Mouse (Mus musculus) heart, adult 2 months (tissue): Measurements from ENCODE around the gene Elmod1. TPM values are rescaled to one million over a fixed set of nuclear protein-coding genes. Genes with fewer than 3 reads are reported as not detected.
A peak's percentile ranks its signal among the peaks of the same experiment; 100 is the strongest.

Experiments
- DNase-seq, 2 experiments: peaks; one replicate each; pipeline ENCODE4 v3.0.0; 2021
- H3K27ac ChIP-seq: fragments of 200-600 bp; 2 replicates; pipeline ENCODE4 v1.8.1; 2022
- H3K27me3 ChIP-seq: fragments of 200-500 bp; 2 replicates; pipeline ENCODE4 v1.6.1; 2012; ENCODE audit warnings: mild to moderate bottlenecking, low read length, inconsistent platforms, mixed read lengths; ENCODE audit not compliant: control insufficient read depth, insufficient read depth
- H3K36me3 ChIP-seq: fragments of 200-500 bp; 2 replicates; pipeline ENCODE4 v1.6.1; 2012; ENCODE audit warnings: low read length, inconsistent platforms; ENCODE audit not compliant: control insufficient read depth, insufficient read depth
- H3K4me1 ChIP-seq: fragments of 200-500 bp; 2 replicates; pipeline ENCODE4 v1.6.1; 2011; ENCODE audit warnings: low read length; ENCODE audit not compliant: control insufficient read depth, insufficient read depth
- H3K4me3 ChIP-seq: fragments of 200-600 bp; 2 replicates; pipeline ENCODE4 v1.8.1; 2022
- H3K79me2 ChIP-seq: fragments of 200-500 bp; replicated peaks from 2 replicates; pipeline ENCODE4 v1.6.1; 2012; ENCODE audit warnings: mild to moderate bottlenecking, inconsistent platforms, low read length, moderate library complexity, mixed read lengths; ENCODE audit not compliant: control insufficient read depth, insufficient read depth
- H3K9ac ChIP-seq: fragments of 200-500 bp; 2 replicates; pipeline ENCODE4 v1.6.1; 2012; ENCODE audit warnings: low read depth, mild to moderate bottlenecking, control low read depth, inconsistent platforms, low read length, mixed read lengths
- CTCF ChIP-seq: fragments of 200-600 bp; IDR thresholded peaks from 2 replicates; pipeline ENCODE4 v1.8.1; 2022; ENCODE audit warnings: antibody characterized with exemption, mild to moderate bottlenecking, moderate library complexity
- EP300 ChIP-seq: fragments of 200-500 bp; IDR thresholded peaks from 2 replicates; pipeline ENCODE4 v1.6.1; 2011; ENCODE audit warnings: low read depth, low read length, control low read depth; ENCODE audit not compliant: insufficient read depth
- POLR2A ChIP-seq: fragments of 200-500 bp; IDR thresholded peaks from 2 replicates; pipeline ENCODE4 v1.6.1; 2011; ENCODE audit warnings: mild to moderate bottlenecking, low read depth, low read length, control low read depth; ENCODE audit not compliant: insufficient read depth
- WGBS: fragments of 180-500 bp; shearing (Covaris S2); methylation state at CpG from one replicate; pipeline ENCODE4 v1.1.7; 2018; 5-methylcytosine and 5-hydroxymethylcytosine counted together
- intact Hi-C: fragments of 180-260 bp; cut with DNase I; formaldehyde crosslinking; loops from one replicate; pipeline ENCODE4 v1.15.1; 2025
- polyA plus RNA-seq: library from polyadenylated mRNA; depleted of rRNA; stranded (reverse); fragments of >200 nt; gene quantifications from 2 replicates; pipeline ENCODE4 v1.2.3, GENCODE M21; 2012; rRNA removed
- total RNA-seq, 2 experiments: library from RNA; stranded (reverse); gene quantifications; 2 replicates each; pipeline ENCODE4 v1.2.3; 2021

The Elmod1 gene
- total and polyA plus RNA-seq, 3 experiments: 0.10 to 0.20 (median 0.18) TPM

- TF ChIP-seq CTCF: no peak
- TF ChIP-seq EP300: no peak
- TF ChIP-seq POLR2A: no peak
Observed at GRCm38 (mm10) chr9:53899836-53900235, 75.3 kb downstream of the Elmod1 start.

GRCm38 (mm10) chr9:53895827-53896226 lies 79.3 kb downstream of the Elmod1 start:
- H3K4me3 ChIP-seq: no peak overlapping the region
- H3K27me3 ChIP-seq: no peaks in the 10 kb centered on the region
- WGBS: 69% methylated on average over 7 of the region's 7 CpGs
- H3K9ac ChIP-seq: no peak overlapping the region
- H3K4me1 ChIP-seq: no peaks in the 10 kb centered on the region
- intact Hi-C loops: no loop called here
- no peaks in the 10 kb centered on the region for H3K36me3 ChIP-seq
- no peaks in the 10 kb centered on the region for H3K79me2 ChIP-seq
- TF ChIP-seq EP300: no peak
- TF ChIP-seq POLR2A: no peak
- no peak overlapping the region for H3K27ac ChIP-seq
- DNase-seq: no peak

More at GRCm38 (mm10) chr9:53899836-53900235, 75.3 kb downstream of the Elmod1 start:
- Histone ChIP-seq H3K9ac (no peak overlapping the region), H3K36me3 (no peaks in the 10 kb centered on the region), H3K4me1 (no peaks in the 10 kb centered on the region), H3K79me2 (no peaks in the 10 kb centered on the region), H3K27ac (no peak overlapping the region), H3K4me3 (no peak overlapping the region), H3K27me3 (no peaks in the 10 kb centered on the region)
- WGBS: 73% methylated on average over 6 of the region's 6 CpGs
- no peak for DNase-seq
- intact Hi-C loops: no loop called here

DNA sequence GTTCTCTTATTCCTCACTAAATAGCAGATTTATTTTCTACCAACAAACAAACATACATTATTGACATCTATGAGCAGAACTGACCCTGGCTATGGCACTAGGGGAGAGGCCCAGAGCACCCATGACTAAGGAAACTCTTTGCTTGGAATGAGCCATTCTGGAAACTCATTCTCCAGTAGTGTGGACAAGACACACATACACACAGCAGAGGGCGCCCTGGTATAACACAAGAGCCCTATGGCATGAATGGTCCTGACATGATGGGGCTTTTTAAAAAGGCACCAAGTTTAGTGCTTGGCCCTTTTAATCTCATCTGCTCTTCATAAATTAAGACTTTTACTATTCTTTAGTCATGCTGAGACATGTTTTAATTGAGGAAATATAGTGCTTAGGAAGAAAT lies 85.0 kb downstream of the Elmod1 start:
- TF ChIP-seq POLR2A (no peak), EP300 (no peak), CTCF (peak; percentile 48)
- no peak for DNase-seq
- Histone ChIP-seq H3K79me2 (no peaks in the 10 kb centered on the region), H3K27me3 (no peaks in the 10 kb centered on the region), H3K4me1 (no peaks in the 10 kb centered on the region), H3K4me3 (no peak overlapping the region), H3K9ac (no peak overlapping the region), H3K27ac (no peak overlapping the region), H3K36me3 (no peaks in the 10 kb centered on the region)
- intact Hi-C loops: no loop called here
- WGBS: 3% methylated on average over 1 of the region's 1 CpGs

GRCm38 (mm10) chr9:53883588-53884280 lies 91.4 kb downstream of the Elmod1 start:
- no peak overlapping the region for H3K9ac ChIP-seq
- 92% methylated on average over 23 of the region's 23 CpGs for WGBS
- H3K79me2 ChIP-seq: no peaks in the 10 kb centered on the region
- no peak overlapping the region for H3K27ac ChIP-seq
- H3K36me3 ChIP-seq: no peaks in the 10 kb centered on the region
- intact Hi-C loops: no loop called here
- no peak for DNase-seq
- H3K27me3 ChIP-seq: no peaks in the 10 kb centered on the region
- no peak overlapping the region for H3K4me3 ChIP-seq
- no peak for TF ChIP-seq POLR2A
- TF ChIP-seq EP300: no peak
- TF ChIP-seq CTCF: no peak
- no peaks in the 10 kb centered on the region for H3K4me1 ChIP-seq

GRCm38 (mm10) chr9:53877423-53877822 lies 97.7 kb downstream of the Elmod1 start:
- Histone ChIP-seq H3K4me1 (no peaks in the 10 kb centered on the region), H3K27ac (no peak overlapping the region), H3K9ac (no peak overlapping the region), H3K4me3 (no peak overlapping the region), H3K79me2 (no peaks in the 10 kb centered on the region), H3K36me3 (no peaks in the 10 kb centered on the region), H3K27me3 (no peaks in the 10 kb centered on the region)
- TF ChIP-seq EP300 (no peak), CTCF (no peak), POLR2A (no peak)
- intact Hi-C loops: no loop called here
- no peak for DNase-seq
- 48% methylated on average over 2 of the region's 2 CpGs for WGBS

GRCm38 (mm10) chr9:53873239-53873638 lies 101.9 kb downstream of the Elmod1 start:
- Histone ChIP-seq H3K27ac (no peak overlapping the region), H3K4me3 (no peak overlapping the region), H3K4me1 (no peaks in the 10 kb centered on the region), H3K27me3 (no peaks in the 10 kb centered on the region), H3K79me2 (no peaks in the 10 kb centered on the region), H3K9ac (no peak overlapping the region), H3K36me3 (no peaks in the 10 kb centered on the region)
- TF ChIP-seq CTCF (no peak), EP300 (no peak), POLR2A (no peak)
- no peak for DNase-seq
- 79% methylated on average over 8 of the region's 8 CpGs for WGBS
- intact Hi-C loops: loop anchor here (5.0 kb wide), 1 partner anchor 224 kb away; no protein-coding TSS in a partner anchor

Other genes with a start within 250 kb of the Elmod1 start
- under 1 TPM; 0.10 to 0.14 TPM for gene Slc35f2, start 203.8 kb downstream of the Elmod1 start, total RNA-seq
- 0.23 and 0.26 TPM in 2 replicates for gene Slc35f2, start 203.8 kb downstream of the Elmod1 start, polyA plus RNA-seq
- gene Sln, start 125.1 kb downstream of the Elmod1 start, total RNA-seq: 10 to 100 TPM; 59.7 to 81.4 TPM
- 412 and 511 TPM in 2 replicates for gene Sln, start 125.1 kb downstream of the Elmod1 start, polyA plus RNA-seq
- under 1 TPM; 0.20 to 0.26 TPM for gene Tnfaip8l3, start 93.1 kb upstream of the Elmod1 start, total RNA-seq
- gene Tnfaip8l3, start 93.1 kb upstream of the Elmod1 start, polyA plus RNA-seq: 0.16 and 0.23 TPM in 2 replicates